Mouse (Mus musculus) retina, postnatal 7 days (tissue): Measurements from ENCODE around the gene Ptbp1.

ENCODE experiments used
- DNase-seq: peaks from one replicate; pipeline ENCODE4 v3.0.0-alpha.2; 2012; ENCODE audit warnings: low read depth, low spot score

Ptbp1 gene

DNA sequence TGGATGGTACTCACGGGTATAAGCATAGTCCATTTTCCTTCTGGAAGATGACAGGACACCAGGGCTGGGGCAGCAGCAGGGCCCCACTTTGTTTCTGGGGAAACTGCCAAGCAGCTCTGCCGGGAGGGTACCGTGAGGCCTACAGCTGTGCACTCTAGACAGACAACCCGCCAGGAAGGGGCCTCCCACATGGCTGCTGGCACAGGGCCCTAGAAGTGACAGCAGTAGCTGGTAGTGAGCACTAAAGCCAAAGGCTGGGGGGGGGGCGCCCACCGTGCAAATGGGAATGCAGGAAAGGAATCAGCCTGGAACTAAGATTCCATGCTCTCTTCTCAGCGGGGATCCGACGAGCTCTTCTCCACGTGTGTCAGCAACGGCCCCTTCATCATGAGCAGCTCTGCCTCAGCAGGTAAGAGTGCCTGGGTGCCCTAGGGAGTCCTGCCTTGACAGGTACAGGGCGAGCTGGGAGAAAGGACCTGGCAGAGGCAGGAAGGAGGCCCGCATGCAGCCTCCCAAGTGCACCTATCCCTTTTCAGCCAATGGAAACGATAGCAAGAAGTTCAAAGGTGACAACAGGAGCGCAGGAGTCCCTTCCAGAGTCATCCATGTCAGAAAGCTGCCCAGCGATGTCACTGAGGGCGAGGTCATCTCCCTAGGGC, 4.3 kb downstream of the Ptbp1 start:
- no peak for DNase-seq

DNA sequence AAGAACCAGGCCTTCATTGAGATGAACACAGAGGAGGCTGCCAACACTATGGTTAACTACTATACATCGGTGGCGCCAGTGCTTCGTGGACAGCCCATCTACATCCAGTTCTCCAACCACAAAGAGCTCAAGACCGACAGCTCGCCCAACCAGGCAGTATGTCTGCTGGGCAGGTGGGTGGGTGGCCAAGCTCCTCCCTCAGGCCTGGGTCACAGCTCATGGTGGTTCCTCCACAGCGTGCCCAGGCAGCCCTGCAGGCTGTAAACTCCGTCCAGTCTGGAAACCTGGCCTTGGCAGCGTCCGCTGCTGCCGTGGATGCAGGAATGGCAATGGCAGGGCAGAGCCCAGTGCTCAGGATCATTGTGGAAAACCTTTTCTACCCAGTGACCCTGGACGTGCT, 4.9 kb downstream of the Ptbp1 start:
- DNase-seq = no peak

DNA sequence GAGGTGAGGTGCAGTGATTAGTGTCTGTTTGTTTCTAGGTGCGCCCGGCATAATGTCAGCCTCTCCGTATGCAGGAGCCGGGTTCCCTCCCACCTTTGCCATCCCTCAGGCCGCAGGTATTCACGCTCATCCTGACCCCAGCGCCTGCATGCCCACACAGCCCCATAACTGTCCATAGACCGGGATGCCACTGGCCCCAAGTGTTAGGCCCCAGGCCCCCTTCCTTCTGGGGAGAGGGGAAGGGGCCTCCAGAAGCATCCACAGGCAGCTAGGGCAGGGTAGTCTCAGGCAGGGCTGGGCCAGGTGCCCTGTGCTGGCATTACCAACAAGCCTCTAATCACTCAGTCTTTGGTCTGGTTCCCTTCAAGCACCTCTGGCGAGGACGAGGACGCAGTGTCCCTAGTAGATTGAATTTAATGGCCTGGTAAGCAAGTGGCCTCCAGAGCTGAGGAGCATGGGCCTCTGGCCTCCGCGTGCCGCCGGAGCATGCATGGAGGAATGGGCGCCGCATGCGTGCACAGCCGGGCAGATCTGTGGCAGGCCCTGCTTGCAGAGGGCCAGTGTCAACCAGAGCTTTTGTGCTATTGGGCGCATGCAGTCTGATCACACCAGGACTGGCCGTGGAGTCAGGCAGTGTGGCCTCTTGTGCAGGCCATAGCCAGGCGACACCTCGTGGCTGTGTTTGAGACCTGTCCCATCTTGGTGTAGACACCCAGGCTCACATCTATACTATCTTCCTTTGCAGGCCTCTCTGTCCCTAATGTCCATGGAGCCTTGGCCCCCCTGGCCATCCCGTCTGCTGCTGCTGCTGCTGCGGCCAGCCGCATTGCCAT, 6.1 kb downstream of the Ptbp1 start:
- DNase-seq = no peak

DNA sequence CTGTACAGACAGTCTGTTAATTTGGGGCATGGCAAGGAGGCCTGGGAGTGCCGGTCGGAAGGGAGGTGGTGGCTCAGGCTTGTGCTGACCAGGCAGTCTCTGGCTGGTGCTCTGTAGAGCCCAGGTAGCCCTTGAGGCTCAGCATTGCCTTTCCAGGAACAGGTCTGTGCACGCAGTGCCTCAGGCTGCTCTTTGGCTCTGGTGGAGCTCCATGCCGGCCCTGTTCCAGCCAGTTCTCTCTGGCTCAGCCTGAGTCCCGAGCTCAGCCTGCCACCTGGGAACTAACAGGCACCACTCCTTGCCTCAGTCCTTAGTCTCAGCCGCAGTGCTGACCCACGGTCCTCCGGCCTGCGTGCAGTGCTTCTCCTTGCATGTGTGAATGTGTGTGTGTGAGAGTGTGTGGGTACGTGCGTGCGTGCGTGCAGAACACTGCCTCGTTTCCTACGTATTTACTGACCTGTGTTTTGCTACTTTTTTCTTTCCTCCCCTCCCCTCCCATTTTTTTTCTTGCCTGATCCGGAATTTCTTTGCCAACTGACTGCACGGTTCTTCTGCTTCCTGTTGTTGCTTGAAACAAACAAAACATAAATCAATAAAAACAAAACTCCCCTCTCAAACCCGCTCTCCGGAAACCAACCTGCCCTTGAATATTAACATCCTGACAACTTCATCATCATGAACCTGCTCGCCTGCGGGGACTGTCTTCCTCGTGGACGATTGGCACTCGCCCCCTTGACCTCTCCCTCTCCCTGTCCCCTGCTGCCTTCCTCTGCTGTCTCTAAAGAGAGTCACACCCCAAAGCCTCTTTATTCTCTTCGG, 7.2 kb downstream of the Ptbp1 start:
- no peak for DNase-seq

DNA sequence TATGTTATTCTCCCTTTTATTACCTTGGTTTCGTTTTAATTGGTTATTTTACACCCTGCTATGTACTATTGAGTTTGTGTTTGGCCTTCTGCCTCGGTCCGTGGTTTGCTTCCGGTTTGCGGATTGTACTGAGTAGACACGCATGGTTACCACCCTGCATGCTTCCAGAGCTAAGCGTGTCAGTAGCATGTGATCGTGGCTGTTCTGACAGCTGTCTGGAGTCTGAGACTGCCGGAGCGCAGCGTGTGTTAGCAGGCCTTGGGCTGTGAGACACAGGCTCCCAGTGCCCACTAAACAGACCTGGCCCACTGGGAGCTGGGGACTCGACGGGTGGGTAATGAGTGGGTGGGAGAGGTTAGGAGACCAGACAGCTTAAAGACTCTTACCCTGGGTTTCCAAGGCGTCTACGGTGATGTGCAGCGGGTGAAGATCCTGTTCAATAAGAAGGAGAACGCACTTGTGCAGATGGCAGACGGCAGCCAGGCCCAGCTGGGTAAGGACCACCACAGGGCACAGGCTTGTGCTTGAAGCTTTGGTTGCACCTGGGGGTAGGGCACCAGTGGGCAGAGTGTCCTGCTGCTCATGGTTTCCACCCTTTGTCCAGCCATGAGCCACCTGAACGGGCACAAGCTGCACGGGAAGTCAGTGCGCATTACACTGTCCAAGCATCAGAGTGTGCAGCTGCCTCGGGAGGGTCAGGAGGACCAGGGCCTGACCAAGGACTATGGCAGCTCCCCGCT, 8.0 kb downstream of the Ptbp1 start:
- no peak for DNase-seq

DNA sequence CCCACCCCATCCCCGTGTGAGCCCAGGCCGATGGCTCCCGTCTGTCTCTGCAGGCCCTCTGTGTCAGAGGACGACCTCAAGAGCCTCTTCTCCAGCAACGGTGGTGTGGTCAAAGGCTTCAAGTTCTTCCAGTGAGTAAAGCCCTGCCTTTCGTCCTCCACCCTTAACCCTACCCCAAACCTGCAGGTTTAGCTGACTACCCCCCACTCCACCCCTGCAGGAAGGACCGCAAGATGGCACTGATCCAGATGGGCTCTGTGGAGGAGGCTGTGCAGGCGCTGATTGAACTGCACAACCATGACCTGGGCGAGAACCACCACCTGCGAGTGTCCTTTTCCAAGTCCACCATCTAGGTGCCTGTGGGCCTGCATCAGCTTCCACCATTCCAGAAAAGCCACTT, 8.7 kb downstream of the Ptbp1 start:
- no peak for DNase-seq

DNA sequence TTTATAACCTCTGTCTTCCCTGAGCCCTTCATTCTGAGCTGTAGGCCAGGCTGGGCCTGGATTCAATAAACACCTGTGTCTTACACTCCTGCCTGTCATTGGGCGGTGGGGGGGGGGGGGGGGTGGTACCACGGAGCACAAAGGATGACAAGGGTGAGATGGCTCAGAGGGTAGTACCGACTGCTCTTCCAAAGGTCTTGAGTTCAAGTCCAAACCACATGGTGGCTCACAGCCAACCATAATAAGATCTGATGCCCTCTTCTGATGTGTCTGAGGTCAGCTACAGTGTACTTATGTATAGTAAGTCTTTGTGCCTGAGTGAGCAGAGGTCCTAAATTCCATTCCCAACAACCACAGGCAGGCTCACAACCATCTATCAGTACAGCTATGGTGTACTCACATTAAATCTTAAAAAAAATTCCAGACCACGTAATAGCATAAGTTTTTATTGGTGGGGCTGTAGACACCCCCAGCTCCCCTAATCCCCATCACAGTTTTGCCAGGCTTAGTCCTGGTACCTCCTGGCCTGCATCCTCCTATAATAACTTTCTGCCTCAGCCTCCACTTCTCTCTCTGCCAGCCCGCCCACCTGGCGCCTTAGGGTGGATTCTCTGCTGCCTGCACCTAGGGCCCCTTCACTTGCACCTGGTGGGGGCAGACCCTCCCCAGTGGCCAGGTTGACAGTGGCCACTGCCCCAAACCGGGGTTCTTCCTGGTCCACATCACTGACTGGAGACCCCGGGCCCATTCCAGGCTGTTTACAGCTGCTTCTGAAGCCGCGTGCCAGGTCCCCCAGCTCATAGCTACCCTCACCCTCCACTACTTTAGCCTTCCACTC, 10.3 kb downstream of the Ptbp1 start:
- DNase-seq = no peak

DNA sequence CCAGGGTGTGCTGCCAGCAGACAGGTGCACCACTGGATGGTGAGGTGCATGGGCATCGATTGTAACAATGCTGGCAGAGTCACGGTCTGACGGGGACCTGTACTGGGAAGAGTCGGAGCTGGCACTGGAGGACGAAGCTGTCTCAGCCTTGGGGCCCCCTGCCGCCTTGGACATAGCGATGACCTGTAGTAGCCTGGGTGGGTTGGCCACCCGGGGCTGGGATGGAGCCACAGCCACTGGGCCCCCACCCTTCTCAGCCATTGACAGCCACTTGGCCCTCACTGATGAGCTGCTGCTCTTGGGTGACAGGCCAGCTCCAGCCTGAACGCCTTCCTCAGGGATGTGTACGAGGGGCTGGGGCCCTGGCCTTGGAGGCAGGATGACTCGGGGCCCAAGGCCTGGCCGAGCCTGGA, 11.0 kb downstream of the Ptbp1 start:
- no peak for DNase-seq

DNA sequence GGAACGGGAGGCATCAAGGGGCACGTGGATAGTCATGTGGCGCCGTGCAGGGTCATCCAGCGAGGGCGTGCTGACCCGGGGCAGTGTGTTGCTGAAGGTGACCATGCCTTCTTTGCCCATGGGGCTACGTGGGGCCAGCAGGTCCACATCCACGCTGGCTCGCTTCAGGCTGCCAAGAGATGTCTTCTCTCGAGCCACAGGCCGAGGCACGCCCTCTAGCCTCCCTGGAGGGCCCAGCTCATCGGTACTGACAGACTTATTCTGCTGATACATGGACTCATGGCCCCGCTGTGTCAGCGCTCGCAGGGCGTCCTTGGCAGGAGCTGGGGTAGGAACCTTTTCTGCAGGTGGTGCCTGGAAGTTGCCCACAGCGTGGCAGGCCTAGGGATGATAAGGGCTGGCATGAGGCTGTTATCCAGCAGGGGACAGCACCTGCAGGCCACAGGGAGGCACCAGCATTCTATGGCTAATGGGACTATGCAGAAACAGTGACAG, 11.6 kb downstream of the Ptbp1 start:
- no peak for DNase-seq

DNA sequence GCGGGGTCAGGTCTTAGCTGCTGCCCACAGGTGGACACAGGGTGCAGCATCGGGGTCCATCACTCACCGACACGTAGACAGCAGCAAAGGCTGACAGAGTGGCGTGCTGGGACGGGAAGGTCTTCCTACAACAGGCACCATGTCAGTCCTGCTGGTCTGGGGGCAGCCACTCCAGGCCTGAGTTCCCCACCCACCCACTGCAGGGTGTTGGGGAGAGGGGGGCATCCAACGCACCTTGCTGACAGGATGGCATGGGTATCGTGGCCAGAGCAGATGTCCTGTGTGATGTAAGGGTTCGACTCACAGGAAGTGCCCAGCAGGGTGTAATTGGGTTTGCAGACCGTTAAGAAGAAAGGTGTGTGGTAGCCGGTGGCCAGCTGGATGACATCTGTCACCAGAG, 12.4 kb downstream of the Ptbp1 start:
- DNase-seq = no peak

DNA sequence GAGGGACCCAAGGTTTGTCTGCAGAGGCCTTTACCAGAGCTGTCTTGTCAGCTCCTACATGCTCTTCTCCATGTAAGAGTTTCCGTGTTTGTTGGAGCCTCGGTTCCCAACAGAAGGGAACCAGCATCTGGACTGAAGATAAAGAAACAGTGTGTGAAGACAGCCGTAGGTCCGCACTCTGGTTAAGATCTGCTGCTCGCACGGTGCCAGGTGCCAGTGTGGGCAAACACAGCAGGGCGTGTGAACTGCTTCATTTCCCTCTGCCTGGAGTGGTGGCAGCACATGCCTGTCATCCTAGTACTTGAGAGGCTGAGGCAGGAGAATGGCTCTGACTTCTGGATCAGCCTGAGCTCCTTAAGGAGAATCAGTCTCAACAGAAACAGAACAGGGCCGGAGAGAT, 17.6 kb downstream of the Ptbp1 start:
- no peak for DNase-seq

DNA sequence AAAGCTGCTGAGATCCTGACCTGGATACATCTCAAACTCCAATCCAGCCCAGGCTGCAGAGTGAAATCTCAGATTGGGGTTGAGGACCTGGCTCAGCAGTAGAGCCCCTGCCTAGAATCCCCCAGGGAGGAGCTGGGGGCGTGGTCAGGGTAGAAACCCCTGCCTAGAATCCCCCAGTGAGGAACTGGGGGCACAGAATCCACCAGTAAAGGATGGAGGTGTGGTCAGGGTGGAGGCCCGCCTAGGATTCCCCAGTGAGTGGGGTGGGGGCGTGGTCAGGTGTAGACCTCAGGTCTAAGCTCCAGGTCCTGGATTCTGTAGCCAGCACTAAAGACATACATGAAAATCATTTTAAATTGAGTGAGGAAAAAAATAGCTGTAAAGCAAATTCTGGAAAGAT, 18.6 kb downstream of the Ptbp1 start:
- no peak for DNase-seq

DNA sequence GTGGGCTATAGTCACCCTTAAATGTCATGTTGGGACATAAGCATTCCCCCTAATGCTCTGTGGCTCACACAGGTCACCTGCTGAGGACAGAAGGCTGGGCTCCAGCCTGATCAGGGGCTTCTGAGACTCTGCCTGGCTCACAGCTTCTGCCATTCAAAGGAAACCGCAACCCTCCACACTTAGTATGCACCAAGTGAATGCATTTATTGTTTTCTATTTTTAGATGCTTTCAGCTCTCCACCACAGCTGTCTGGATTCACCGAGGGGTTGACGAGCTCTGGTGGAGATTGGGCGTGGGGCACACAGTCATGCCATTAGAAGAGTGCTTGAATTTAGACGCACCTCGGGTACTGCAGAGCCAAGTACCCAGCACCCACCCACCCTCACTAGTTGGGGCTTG, 19.1 kb downstream of the Ptbp1 start:
- DNase-seq = no peak

DNA sequence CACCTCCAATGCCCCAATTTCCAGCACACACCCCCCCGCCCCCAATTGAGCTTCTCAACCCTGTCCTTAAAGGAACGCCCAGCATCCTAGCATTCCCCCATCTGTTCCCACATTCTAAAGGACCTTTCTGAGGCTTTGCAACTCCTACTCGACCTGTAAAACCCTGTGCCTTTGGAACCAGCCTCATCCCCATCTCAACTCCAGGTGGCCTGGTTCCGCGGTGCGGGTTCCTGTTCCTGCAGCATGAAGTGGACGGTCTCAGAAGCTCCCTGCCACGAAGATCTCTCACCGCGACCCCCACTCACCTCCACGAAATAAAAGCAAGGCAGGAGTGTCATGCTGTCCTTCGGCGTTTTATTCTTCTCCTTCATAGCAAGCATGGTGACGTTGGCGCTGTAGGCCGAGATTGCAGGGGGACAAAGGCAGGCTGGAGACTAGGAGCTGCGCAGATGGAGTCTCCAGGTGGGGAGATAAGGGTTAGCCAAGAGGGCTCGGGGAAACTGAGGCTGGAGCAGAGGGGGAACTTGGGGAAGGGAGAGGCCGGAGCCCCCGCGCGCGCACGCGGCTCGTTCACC, 19.6 kb downstream of the Ptbp1 start:
- DNase-seq = no peak

DNA sequence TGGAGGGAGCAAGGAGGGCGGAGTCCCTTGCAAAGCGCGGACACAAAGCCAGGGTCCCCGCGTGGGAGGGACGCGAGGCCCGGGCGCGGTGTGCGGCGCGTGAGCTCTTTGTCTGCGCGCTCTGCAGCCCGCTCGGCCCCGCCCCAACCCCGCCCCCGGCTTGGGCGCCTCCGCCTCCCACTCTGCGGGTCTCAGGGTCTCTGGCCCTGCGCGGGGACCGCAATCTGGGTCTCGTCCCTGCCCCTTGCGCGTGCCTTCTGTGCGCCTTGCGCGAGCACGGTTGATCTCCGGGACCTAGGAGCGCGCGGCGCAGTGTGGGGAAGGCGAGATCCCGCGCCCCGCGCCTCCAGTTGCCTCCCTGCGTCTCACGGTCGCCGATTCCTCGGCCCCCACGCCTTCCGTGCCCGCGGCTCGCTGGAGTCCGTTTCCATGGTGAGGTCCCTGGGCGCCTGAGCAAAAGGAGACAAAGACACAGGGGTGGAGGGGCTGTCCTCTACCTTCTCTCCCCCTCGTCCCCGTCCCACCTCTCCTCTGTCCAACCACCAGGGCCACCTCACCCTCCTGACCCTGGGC, 20.1 kb downstream of the Ptbp1 start, which contains the start of the genes Prtn3 and Plppr3:
Gene Prtn3 (plus strand): TSS at position 187 of the 573 bp plus-strand sequence.
Gene Plppr3 (minus strand): TSS at position 345 of the 573 bp plus-strand sequence.
- DNase-seq = peak; percentile 67

DNA sequence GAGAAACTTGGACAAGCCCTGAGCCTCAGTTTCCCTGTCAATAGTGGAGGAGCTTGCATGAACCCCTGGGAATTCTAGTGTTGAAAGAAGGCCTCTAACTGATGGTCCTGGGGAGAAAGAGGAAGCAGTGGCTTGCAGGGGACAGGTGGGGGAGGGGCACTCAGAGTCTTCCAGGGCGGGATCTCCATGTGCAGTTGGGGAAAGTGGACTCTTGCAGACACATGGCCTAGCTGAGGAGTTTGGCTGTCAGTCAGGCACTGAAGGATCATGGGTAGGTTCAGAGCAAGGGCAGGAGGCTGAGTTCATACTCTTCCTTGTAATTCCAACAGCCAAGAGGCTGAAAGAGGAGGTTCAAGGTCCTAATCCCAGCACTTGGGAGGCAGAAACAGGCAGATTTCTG, 22.9 kb downstream of the Ptbp1 start:
- no peak for DNase-seq

DNA sequence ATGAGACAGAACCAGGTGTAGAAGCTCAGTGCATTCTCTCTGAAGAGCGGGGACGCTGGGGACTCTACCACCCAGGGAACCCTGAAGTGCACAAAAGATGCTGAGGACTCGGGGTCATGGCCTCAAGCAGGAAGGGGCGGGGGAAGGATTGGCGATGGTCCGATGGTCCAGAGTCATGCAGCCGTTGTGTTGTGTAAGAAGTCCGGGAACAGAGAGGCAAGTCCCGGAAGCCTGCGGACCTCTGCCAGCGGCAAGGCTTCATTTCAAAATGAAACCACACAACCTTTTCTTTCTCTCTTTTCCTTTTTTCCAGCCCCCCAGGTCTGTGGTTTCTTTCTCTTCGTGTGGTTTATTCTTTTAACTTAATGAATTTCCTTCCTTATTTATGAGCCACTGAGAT, 23.5 kb downstream of the Ptbp1 start:
- DNase-seq = no peak

DNA sequence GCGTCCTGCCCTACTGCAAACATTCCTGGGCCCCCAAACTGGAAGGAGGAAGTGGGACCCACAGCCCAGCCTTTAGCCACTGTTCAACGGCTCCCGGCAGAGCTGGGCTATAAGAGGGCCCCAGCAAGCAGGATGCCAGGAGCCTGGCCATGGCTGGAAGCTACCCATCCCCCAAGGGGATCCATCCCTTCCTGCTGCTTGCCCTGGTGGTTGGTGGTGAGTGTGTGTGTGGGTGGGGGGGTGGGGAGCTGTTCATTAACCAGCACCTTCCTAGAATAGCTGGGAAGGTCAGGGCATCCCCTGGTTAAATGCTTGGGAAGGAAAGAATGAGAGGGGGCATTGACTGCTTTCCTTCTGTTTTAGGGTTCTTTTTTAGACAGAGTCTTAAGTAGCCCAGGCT, 25.3 kb downstream of the Ptbp1 start:
- no peak for DNase-seq

DNA sequence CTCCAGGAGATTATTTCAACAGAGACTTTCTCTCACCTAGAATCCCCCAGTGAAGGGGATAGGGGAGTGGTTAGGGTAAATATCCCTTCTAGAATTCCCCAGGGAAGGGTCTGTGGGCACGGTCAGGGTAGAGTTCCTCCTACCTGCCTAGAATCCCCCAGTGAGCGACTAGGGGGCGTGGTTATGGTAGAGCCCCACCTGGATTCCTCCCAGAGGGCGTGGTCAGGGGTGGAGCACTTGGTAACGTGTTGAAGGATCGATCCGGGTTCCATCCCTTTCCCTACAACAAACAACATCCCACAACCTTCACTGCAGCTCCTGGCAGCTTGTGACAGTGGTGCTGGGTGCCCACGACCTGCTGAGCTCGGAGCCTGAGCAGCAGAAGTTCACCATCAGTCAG, 26.5 kb downstream of the Ptbp1 start:
- no peak for DNase-seq

DNA sequence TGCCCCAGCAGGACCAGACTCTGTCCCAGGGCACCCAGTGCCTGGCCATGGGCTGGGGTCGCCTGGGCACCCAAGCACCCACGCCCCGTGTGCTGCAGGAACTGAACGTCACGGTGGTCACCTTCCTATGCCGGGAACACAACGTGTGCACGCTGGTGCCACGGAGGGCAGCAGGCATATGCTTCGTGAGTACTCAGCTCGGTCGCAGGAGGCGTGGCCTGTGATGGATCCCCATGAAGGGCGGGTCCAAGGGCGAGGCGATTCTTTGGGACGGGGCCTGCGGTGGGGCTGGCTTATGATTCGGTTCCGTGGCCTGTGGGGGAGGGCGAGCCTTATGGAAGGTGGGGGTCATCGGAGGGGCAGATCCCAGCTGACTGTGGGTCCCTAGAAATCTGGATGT, 27.8 kb downstream of the Ptbp1 start:
- DNase-seq = no peak
